Mouse (Mus musculus) heart, adult 18-20 months (tissue): ENCODE measurements around the gene Dhrs4. TPM values are rescaled to one million over a fixed set of nuclear protein-coding genes. Genes with fewer than 3 reads are reported as not detected.
A peak's percentile ranks its signal among the peaks of the same experiment; 100 is the strongest.

ENCODE experiments used
- DNase-seq, 2 experiments: peaks; one replicate each; pipeline ENCODE4 v3.0.0; 2021 to 2022; ENCODE audit warnings: mixed read lengths in 1 of 2
- total RNA-seq, 2 experiments: library from RNA; stranded (reverse); gene quantifications; 2 replicates each; pipeline ENCODE4 v1.2.3; 2021

Gene Dhrs4
- total RNA-seq, 2 experiments from 2014 or later, result 127 to 134 TPM

DNA sequence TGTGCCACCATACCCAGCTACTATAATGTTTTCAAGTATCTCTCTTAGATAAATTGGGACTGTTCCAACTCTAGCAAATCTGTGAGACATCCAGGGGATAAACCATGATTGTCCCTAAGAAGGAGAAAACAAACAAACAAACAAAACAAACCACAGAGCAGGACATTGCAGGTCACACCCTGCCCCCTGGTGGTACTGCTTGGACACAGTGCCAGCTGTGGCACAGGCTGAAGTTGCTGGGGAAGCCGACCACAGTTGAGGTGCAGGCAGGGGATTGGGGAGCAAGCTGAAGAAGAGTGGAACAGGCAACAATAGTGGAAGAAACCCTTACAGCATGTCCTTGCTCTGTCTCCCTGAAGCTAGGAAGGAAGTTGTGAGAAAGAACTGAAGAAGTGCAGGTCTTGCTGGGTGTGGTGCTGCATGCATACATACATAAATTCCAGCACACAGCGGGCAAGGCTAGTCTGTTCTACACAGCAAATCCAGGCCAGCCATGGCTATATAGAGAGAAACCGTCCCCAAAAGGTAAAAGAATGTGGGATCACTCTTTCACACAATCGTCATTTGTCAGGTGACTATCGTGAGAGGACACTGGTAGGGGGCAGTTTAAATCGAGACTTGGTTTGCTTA lies 57.7 kb downstream of the Dhrs4 start:
- peak in 1 of 2 experiments; percentile 66 for DNase-seq

Other genes starting within 250 kb of the Dhrs4 start
- 1 to 10 TPM; 2.5 to 3.4 TPM for gene Carmil3, start 11.9 kb downstream of the Dhrs4 start, total RNA-seq
- gene Cpne6, start 31.7 kb downstream of the Dhrs4 start, total RNA-seq, result not detected
- not detected for gene Nrl, start 46.2 kb downstream of the Dhrs4 start, total RNA-seq
- 1 to 10 TPM; 8.3 to 9.4 TPM for gene Pck2, start 61.5 kb downstream of the Dhrs4 start, total RNA-seq
- gene Dcaf11, start 81.2 kb downstream of the Dhrs4 start, total RNA-seq, result 100 to 1,000 TPM; 147 to 152 TPM
- not detected for gene A730061H03Rik, start 81.6 kb downstream of the Dhrs4 start, total RNA-seq
- gene Fitm1, start 96.9 kb downstream of the Dhrs4 start, total RNA-seq, result 100 to 1,000 TPM; 172 to 176 TPM
- gene Psme1, start 99.4 kb downstream of the Dhrs4 start, total RNA-seq, result 100 to 1,000 TPM; 276 to 319 TPM
- gene Emc9, start 106.5 kb downstream of the Dhrs4 start, total RNA-seq, result 10 to 100 TPM; 66.8 to 70.0 TPM
- 100 to 1,000 TPM; 142 to 145 TPM for gene Psme2, start 112.4 kb downstream of the Dhrs4 start, total RNA-seq
- gene Rnf31, start 113.0 kb downstream of the Dhrs4 start, total RNA-seq, result 10 to 100 TPM; 25.4 to 29.9 TPM
- 10 to 100 TPM in 1 of 2 experiments, 1 to 10 TPM in 1; 8.9 to 11.0 TPM for gene Irf9, start 124.8 kb downstream of the Dhrs4 start, total RNA-seq
- gene Rec8, start 139.3 kb downstream of the Dhrs4 start, total RNA-seq, result under 1 TPM; 0.22 to 0.62 TPM
- 10 to 100 TPM; 51.3 to 64.8 TPM for gene Ipo4, start 157.2 kb downstream of the Dhrs4 start, total RNA-seq
- gene Gm49378, start 159.1 kb downstream of the Dhrs4 start, total RNA-seq, result 1 to 10 TPM; 1.4 to 2.3 TPM
- gene Tm9sf1, start 165.0 kb downstream of the Dhrs4 start, total RNA-seq, result 10 to 100 TPM; 39.7 to 42.3 TPM
- under 1 TPM; 0.42 to 0.54 TPM for gene Tssk4, start 171.4 kb downstream of the Dhrs4 start, total RNA-seq
- 10 to 100 TPM; 47.1 to 58.8 TPM for gene Mdp1, start 181.8 kb downstream of the Dhrs4 start, total RNA-seq
- 10 to 100 TPM in 1 of 2 experiments, 1 to 10 TPM in 1; 8.7 to 10.8 TPM for gene Gmpr2, start 193.2 kb downstream of the Dhrs4 start, total RNA-seq
- gene Nedd8, start 193.4 kb downstream of the Dhrs4 start, total RNA-seq, result 100 to 1,000 TPM; 250 to 257 TPM
- 10 to 100 TPM; 10.1 to 12.1 TPM for gene Tinf2, start 203.1 kb downstream of the Dhrs4 start, total RNA-seq
- under 1 TPM; 0.25 to 0.44 TPM for gene Tgm1, start 235.2 kb downstream of the Dhrs4 start, total RNA-seq
- gene Rabggta, start 243.5 kb downstream of the Dhrs4 start, total RNA-seq, result 10 to 100 TPM; 14.8 to 15.8 TPM